Comparison of ENCODE assay signal across 8 mouse cellular contexts in the genomic region with DNA sequence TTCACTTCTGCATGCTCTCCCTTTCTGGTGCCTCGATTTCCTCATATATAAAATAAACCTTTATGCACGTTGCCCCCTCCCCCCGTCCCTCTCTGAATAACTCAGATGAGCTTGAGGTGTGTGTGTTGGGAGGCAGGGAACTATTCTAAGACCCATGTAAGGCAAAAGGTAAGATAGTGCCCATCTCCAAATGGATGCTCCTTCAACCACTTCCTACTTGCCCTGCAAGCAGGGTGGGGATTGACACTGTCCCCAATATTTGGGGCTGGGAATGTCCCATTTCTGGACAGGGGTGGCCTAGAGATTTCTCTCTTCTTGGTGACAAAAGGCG. TPM values are rescaled to one million over a fixed set of nuclear protein-coding genes. Genes with fewer than 3 reads are reported as not detected.
DNase-seq lines count a peak whose midpoint lies in the region; ATAC-seq and TF ChIP-seq lines count a peak whose summit lies in the region.

No protein-coding gene starts in this region.

- H3K9ac ChIP-seq in kidney, embryonic 16.5 days (replicated peaks; ENCODE audit: low read length), result 0 out of 2 replicates have a peak overlapping the region, but pooled peaks have one; percentile 46
- H3K9ac ChIP-seq in embryonic facial prominence, embryonic 13.5 days, result 0 out of 2 replicates have a peak overlapping the region, but pooled peaks have one; percentile 58
- H3K9ac ChIP-seq in intestine, embryonic 14.5 days (ENCODE audit: low read length), result no peak overlapping the region
- H3K9ac ChIP-seq in midbrain, embryonic 16.5 days (ENCODE audit: low read depth, low read length), result peak overlapping the region; percentile 84

- H3K36me3 ChIP-seq in kidney, embryonic 16.5 days (ENCODE audit: insufficient read depth, low read length), result no peaks in the 10 kb centered on the region
- H3K36me3 ChIP-seq in kidney, adult 2 months (ENCODE audit: control insufficient read depth, insufficient read depth, low read length), result no peaks in the 10 kb centered on the region
- no peaks in the 10 kb centered on the region for H3K36me3 ChIP-seq in embryonic facial prominence, embryonic 13.5 days
- no peaks in the 10 kb centered on the region for H3K36me3 ChIP-seq in intestine, embryonic 14.5 days (ENCODE audit: control insufficient read depth, insufficient read depth, low read length)
- H3K36me3 ChIP-seq in midbrain, embryonic 16.5 days (ENCODE audit: control insufficient read depth, insufficient read depth, low read length), result no peaks in the 10 kb centered on the region

- no peak for DNase-seq in kidney, adult 2 months
- DNase-seq in intestine, embryonic 14.5 days (ENCODE audit: low spot score), result no peak
- DNase-seq in ovary, postnatal 14 days (ENCODE audit: low spot score), result no peak
- no peak for DNase-seq in urinary bladder, postnatal 4 days (ENCODE audit: low spot score in 2 of 2)
- no peak for DNase-seq in kidney, postnatal 36 days

- H3K4me2 ChIP-seq in kidney, embryonic 16.5 days (replicated peaks; ENCODE audit: low read depth, low read length), result peak overlapping the region; percentile 82
- H3K4me2 ChIP-seq in embryonic facial prominence, embryonic 13.5 days, result peak overlapping the region; percentile 86
- peak overlapping the region; percentile 85 for H3K4me2 ChIP-seq in intestine, embryonic 14.5 days (ENCODE audit: low read length)
- H3K4me2 ChIP-seq in midbrain, embryonic 16.5 days (ENCODE audit: low read length), result peak overlapping the region; percentile 77

- H3K4me1 ChIP-seq in kidney, embryonic 16.5 days (ENCODE audit: insufficient read depth, low read length), result peaks cover 25% of the 10 kb centered on the region
- H3K4me1 ChIP-seq in kidney, adult 2 months (ENCODE audit: control insufficient read depth, insufficient read depth, low read length), result no peaks in the 10 kb centered on the region
- H3K4me1 ChIP-seq in embryonic facial prominence, embryonic 13.5 days, result peaks cover 16% of the 10 kb centered on the region
- H3K4me1 ChIP-seq in intestine, embryonic 14.5 days (replicated peaks; ENCODE audit: control insufficient read depth, insufficient read depth, low read length), result peaks cover 18% of the 10 kb centered on the region; the same call in 1 of the 2 replicates
- H3K4me1 ChIP-seq in midbrain, embryonic 16.5 days (ENCODE audit: control insufficient read depth, insufficient read depth, low read length), result peaks cover 23% of the 10 kb centered on the region

- peaks cover 65% of the 10 kb centered on the region for H3K27me3 ChIP-seq in kidney, embryonic 16.5 days (ENCODE audit: insufficient read depth, low read length)
- peaks cover 8% of the 10 kb centered on the region for H3K27me3 ChIP-seq in kidney, adult 2 months (replicated peaks; ENCODE audit: control insufficient read depth, insufficient read depth, low read length)
- peaks cover 58% of the 10 kb centered on the region for H3K27me3 ChIP-seq in embryonic facial prominence, embryonic 13.5 days
- peaks cover 44% of the 10 kb centered on the region for H3K27me3 ChIP-seq in intestine, embryonic 14.5 days (replicated peaks; ENCODE audit: control insufficient read depth, insufficient read depth, low read length)
- no peaks in the 10 kb centered on the region for H3K27me3 ChIP-seq in midbrain, embryonic 16.5 days (ENCODE audit: control insufficient read depth, insufficient read depth, low read depth, low read length)

- no peak for TF ChIP-seq POLR2A in kidney, adult 2 months (IDR thresholded peaks at IDR 0.05; ENCODE audit: low read depth, low read length)

- 6% methylated on average over 4 of the region's 4 CpGs for WGBS in kidney, embryonic 16.5 days
- WGBS in kidney, adult 2 months, result 12% methylated on average over 4 of the region's 4 CpGs
- 11% methylated on average over 4 of the region's 4 CpGs for WGBS in embryonic facial prominence, embryonic 13.5 days
- WGBS in intestine, embryonic 14.5 days, result 7% methylated on average over 4 of the region's 4 CpGs
- WGBS in midbrain, embryonic 16.5 days, result 5% methylated on average over 4 of the region's 4 CpGs

- H3K9me3 ChIP-seq in kidney, embryonic 16.5 days (ENCODE audit: low read length), result peaks cover 12% of the 10 kb centered on the region; the same call in 1 of the 2 replicates
- H3K9me3 ChIP-seq in embryonic facial prominence, embryonic 13.5 days, result no peaks in the 10 kb centered on the region
- peaks cover 10% of the 10 kb centered on the region for H3K9me3 ChIP-seq in intestine, embryonic 14.5 days (ENCODE audit: control insufficient read depth, low read length)
- peaks cover 7% of the 10 kb centered on the region; the same call in 1 of the 2 replicates for H3K9me3 ChIP-seq in midbrain, embryonic 16.5 days (replicated peaks; ENCODE audit: control insufficient read depth, low read length, poor library complexity, severe bottlenecking)

- peak overlapping the region; percentile 52 for H3K4me3 ChIP-seq in kidney, embryonic 16.5 days (ENCODE audit: low read length)
- H3K4me3 ChIP-seq in kidney, adult 2 months (ENCODE audit: insufficient read depth, low read depth, low read length), result no peak overlapping the region
- peak overlapping the region; percentile 50 for H3K4me3 ChIP-seq in embryonic facial prominence, embryonic 13.5 days
- H3K4me3 ChIP-seq in intestine, embryonic 14.5 days (ENCODE audit: low read depth, low read length), result peak overlapping the region; percentile 46
- peak overlapping the region; percentile 70 for H3K4me3 ChIP-seq in midbrain, embryonic 16.5 days (ENCODE audit: low read depth, low read length)

- no peak overlapping the region for H3K27ac ChIP-seq in kidney, embryonic 16.5 days (ENCODE audit: low read length)
- no peak overlapping the region for H3K27ac ChIP-seq in kidney, adult 2 months (ENCODE audit: insufficient read depth, low read depth, low read length)
- no peak overlapping the region for H3K27ac ChIP-seq in embryonic facial prominence, embryonic 13.5 days
- no peak overlapping the region for H3K27ac ChIP-seq in intestine, embryonic 14.5 days (ENCODE audit: low read depth)
- H3K27ac ChIP-seq in midbrain, embryonic 16.5 days (ENCODE audit: low read length), result peak overlapping the region; percentile 42; the same call in 1 of the 2 replicates

- TF ChIP-seq CTCF in kidney, adult 2 months (conservative IDR thresholded peaks at IDR 0.05; ENCODE audit: insufficient read depth, insufficient read length, low read depth, low read length), result no peak

- no peak for ATAC-seq in kidney, embryonic 16.5 days (ENCODE audit: low FRiP score, low TSS enrichment)
- ATAC-seq in embryonic facial prominence, embryonic 13.5 days (ENCODE audit: insufficient number of reproducible peaks, insufficient read depth, low FRiP score, low TSS enrichment, low read depth), result no peak
- ATAC-seq in intestine, embryonic 14.5 days (replicated peaks; ENCODE audit: low FRiP score, low TSS enrichment, low read depth), result peak; percentile 58; the same call in 1 of the 2 replicates
- ATAC-seq in midbrain, embryonic 16.5 days, result peak; percentile 22; the same call in 1 of the 2 replicates

RNA-seq across cellular contexts. Expression of a gene that starts 0.4 kb away (rescaled TPM):
- polyA plus RNA-seq in kidney, embryonic 16.5 days (2015; fragmentation: Nextera tagmentation; extraction: Ambion mirVana), result 1.8 and 2.0 TPM in 2 replicates
- 0.46 and 1.4 TPM in 2 replicates for polyA plus RNA-seq in kidney, adult 2 months (2012; rRNA removed)
- polyA plus RNA-seq in embryonic facial prominence, embryonic 13.5 days (2015; fragmentation: Nextera tagmentation; extraction: Ambion mirVana), result 2.3 and 3.0 TPM in 2 replicates
- polyA plus RNA-seq in intestine, embryonic 14.5 days (2014; fragmentation: Nextera tagmentation; extraction: Ambion mirVana), result 6.3 and 7.3 TPM in 2 replicates
- 54.5 and 55.3 TPM in 2 replicates for polyA plus RNA-seq in midbrain, embryonic 16.5 days (2015; fragmentation: Nextera tagmentation; extraction: Ambion mirVana)

Comparison
In these comparisons a context has a peak if more than half of its experiments do, and no peak if none do; other contexts are left out.
1. ATAC-seq: peak in intestine, embryonic 14.5 days (single experiment) and midbrain, embryonic 16.5 days (single experiment); none in kidney, embryonic 16.5 days (single experiment) and embryonic facial prominence, embryonic 13.5 days (single experiment).
2. Peak in every context shown above with its lines, with median percentiles within 50 percentile points of each other: H3K4me2 ChIP-seq.